Comparison of ENCODE assay signal across 8 mouse cellular contexts in the genomic region with DNA sequence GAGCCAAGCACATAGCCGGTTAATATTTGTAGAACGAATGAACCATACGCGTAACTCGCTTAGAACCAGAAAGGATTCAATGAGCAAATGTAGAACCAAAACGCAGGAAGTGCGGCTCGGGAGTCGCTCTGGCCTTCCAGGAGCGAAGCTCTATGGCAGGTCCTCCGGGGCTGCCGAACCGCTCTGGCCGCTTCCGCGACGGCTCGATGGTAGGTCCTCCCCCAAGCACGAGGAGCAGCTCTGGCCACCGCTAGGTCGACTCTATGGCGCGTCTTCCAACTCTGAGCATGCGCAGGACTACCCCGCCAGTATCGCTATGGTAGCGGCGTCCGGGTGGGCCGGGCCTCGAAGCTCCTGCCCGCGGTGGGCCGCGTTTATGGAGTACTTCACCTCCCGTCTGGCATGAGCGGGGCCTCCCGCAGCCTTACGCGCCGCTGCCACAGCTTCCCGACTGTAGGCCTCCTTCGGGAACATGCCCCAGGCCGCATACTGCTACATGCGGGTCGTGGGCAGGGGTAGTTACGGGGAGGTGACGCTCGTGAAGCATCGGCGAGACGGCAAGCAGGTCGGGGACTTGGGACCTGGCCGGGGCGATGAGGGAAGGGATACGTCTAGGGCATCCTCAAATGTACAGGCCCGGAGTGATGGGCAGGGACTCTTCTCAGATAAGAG. TPM values are rescaled to one million over a fixed set of nuclear protein-coding genes. Genes with fewer than 3 reads are reported as not detected.
DNase-seq lines count a peak whose midpoint lies in the region; ATAC-seq lines count a peak whose summit lies in the region.

A gene (plus strand): TSS at position 224 of the 672 bp plus-strand sequence.

- peak within 1 kb of the TSS; percentile 78 for H3K4me3 ChIP-seq in lung, embryonic 16.5 days (ENCODE audit: low read length)

- WGBS in lung, embryonic 16.5 days: under 1% methylated on average over 57 of the region's 57 CpGs

- H3K27ac ChIP-seq in lung, embryonic 16.5 days (ENCODE audit: low read length): peak within 1 kb of the TSS; percentile 44

- H3K9me3 ChIP-seq in lung, embryonic 16.5 days (ENCODE audit: control insufficient read depth, low read length): no peaks in the 10 kb centered on the region

- peak within 1 kb of the TSS; percentile 91 for H3K9ac ChIP-seq in lung, embryonic 16.5 days (ENCODE audit: low read length)

- peak; percentile 92 for DNase-seq in MEL-GATA-1-ER (ENCODE audit: extremely low read depth, low read depth)
- DNase-seq in cerebellum, adult 8-10 months: peak; percentile 95
- peak; percentile 97 for DNase-seq in forelimb bud, embryonic 11.5 days (ENCODE audit: low read depth, low spot score)
- peak; percentile 86 for DNase-seq in layer of hippocampus, adult 9-10 months (ENCODE audit: low spot score)
- DNase-seq in ovary, postnatal 10 days (ENCODE audit: low spot score): peak; percentile 90
- DNase-seq in thymus, postnatal 10 days (ENCODE audit: low spot score in 2 of 2): peak; percentile 96

- H3K4me1 ChIP-seq in lung, embryonic 16.5 days (replicated peaks; ENCODE audit: control insufficient read depth, insufficient read depth, low read length): peaks cover 10% of the 10 kb centered on the region; the same call in 1 of the 2 replicates

- no peaks in the 10 kb centered on the region for H3K27me3 ChIP-seq in lung, embryonic 16.5 days (ENCODE audit: control insufficient read depth, insufficient read depth, low read depth, low read length)

- peak within 1 kb of the TSS; percentile 79 for H3K4me2 ChIP-seq in lung, embryonic 16.5 days (ENCODE audit: low read depth, low read length)

- peak; percentile 99 for ATAC-seq in hematopoietic stem cell, adult 5-6 weeks (replicated peaks in 1 of 2; ENCODE audit: insufficient read depth in 1 of 2, low FRiP score in 2 of 2, low TSS enrichment in 1 of 2, low read depth in 1 of 2, poor library complexity in 2 of 2, severe bottlenecking in 2 of 2)
- peak; percentile 99 for ATAC-seq in lung, embryonic 16.5 days (ENCODE audit: low read depth)

- peaks cover 3% of the 10 kb centered on the region; the same call in 1 of the 2 replicates for H3K36me3 ChIP-seq in lung, embryonic 16.5 days (ENCODE audit: control insufficient read depth, insufficient read depth, low read length)

RNA-seq across cellular contexts. Expression of the gene that starts here (rescaled TPM):
- 11.2 and 20.8 TPM in 2 replicates for total RNA-seq in hematopoietic stem cell, adult 5-6 weeks (2017)
- 13.0 and 14.0 TPM in 2 replicates for polyA plus RNA-seq in lung, embryonic 16.5 days (2015; fragmentation: Nextera tagmentation; extraction: Ambion mirVana)

Comparison
In these comparisons a context has a peak if more than half of its experiments do, and no peak if none do; other contexts are left out.
1. Peak in every context shown above with its lines: DNase-seq, ATAC-seq, H3K4me3 ChIP-seq and H3K27ac ChIP-seq.